Mouse (Mus musculus): ENCODE measurements around the gene Gja10.

Gene Gja10

DNA sequence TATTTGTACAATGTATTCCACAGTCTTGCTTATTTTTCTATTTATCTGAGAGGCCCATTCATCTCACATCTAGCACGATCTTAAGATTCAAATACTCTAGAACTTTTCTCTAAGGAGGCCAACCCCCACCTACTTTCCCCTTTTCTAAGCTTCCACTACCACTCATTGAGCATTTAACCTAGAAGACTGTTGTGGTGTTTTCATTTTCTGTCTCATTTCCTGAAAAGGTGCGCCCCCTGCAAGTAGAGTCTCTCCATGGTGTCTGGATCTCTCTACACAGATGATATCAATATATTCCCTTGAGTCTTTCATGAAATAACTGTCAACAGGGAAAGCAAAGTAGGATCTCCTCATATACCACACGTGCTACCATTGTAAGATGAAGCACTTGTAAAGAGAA lies at the start of gene Gja10:
Gene Gja10 (minus strand): TSS at position 101 of the 400 bp plus-strand sequence.
- DNase-seq: no peak

DNA sequence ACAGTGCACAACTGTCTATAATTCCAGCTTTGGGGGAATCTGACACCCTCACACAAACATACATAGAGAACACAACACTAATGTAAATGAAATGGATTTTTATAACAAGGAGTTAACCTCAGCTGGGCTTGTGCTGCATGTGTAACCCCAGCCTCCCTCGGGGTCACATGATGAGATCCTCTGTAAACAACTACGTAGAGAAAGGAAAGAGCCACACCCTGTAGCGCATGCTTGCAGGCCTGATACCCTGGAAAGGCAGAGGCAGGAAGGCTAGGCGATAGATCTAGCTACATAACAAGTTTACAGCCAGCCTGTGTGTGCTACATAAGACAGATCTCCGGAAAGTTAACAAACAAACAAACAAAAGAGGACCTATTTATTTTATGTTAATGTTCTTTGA lies 49.1 kb upstream of the Gja10 start:
- no peak for DNase-seq

DNA sequence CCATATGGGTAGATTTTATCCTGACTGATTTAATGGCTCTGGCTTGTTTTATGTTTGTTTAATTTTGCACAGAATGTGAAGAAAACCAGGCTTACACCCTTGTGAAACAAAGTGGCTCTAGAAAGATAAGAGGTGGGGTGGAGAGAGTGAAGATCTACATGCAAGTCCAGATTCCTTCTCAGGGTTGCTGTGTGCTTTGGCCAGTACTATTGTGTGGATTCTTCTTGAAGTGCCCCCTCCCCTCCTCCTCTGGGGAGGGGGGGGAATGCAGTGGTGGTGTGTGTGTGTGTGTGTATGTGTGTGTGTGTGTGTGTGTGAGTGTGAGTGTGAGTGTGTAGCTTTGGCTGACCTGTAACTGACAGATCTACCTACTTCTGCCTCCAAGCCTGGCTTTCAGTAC lies 19.1 kb upstream of the Gja10 start:
- DNase-seq: peak; percentile 6

DNA sequence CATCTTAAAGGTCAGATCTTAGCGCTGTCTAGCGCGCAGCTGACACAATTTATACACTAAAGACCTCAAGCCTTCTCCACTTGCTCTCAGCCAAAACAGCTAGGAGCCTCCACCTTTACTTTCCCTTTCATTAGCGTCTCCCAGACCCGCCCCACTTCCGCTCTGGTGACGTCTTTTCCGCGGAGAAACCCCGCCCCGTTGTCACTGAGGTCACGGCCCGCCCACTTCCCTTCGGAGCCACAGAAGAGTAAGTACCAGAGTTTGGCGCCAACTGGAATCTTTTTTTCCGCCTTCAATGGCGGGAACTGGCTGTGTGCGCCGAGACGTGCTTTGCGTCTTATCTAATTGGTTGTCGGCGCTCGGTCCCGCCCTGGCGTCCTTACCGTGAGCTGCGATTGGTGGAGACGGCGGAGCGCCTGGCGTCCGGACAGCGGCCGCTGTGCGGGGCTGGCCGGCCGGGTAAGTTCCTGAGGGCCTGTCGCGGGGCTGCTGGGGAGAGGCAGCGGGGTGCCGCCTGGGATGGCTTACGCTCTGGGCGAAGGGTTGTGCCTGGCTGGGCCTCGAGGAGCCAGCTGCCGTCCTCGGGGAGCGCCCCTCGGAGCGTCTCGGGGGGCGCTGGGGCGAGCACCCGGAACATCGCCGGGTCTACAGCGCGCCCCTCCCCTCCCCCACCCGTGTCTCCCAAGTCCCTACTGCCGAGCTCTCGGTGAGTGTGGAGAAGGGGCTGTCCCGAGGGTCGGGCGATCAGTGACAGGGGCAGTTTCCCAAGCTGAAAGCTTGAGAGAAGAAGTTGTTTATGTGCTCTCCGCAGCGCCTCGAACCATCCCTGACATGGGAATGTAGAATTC lies 12.7 kb upstream of the Gja10 start, which contains the start of gene Casp8ap2:
Gene Casp8ap2 (plus strand): TSS at position 418 of the 848 bp plus-strand sequence.
- peak; percentile 99 for DNase-seq

DNA sequence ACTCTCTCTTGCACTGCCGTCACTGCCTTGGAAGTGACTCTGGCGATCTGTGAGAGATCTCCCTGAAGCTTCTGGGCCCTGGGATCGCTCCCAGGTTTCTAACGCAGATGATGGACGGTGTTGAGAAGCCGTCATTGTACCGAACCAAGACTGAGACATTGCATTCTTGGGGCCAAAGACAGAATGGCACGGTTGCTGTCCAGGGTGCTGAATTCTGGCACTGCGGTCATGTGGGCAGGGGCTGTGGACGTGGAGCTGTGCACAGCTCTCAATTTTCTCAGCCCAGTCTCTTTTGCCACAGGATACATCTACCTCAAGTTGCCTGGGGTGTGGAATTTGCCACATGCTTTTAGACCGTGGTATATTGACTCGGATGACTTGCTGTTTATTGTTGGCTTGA lies 1.4 kb downstream of the Gja10 start:
- peak; percentile 71 for DNase-seq

DNA sequence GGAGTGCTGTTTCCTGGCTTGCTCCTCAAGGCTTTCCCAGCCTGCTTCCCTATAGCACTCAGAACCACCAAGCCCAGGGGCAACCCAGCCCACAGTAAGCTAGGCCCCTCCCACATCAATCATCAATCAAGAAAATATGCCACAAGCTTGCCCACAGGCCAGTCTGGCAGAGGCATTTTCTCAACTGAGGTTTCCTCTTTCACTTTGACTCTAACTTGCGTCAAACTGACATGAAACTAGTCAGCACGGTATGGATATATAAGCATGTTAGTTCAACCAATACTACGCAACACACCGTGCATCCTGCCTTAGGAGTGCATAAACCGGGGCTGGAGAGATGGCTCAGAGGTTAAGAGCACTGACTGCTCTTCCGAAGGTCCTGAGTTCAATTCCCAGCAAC lies 14.3 kb downstream of the Gja10 start:
- no peak for DNase-seq

DNA sequence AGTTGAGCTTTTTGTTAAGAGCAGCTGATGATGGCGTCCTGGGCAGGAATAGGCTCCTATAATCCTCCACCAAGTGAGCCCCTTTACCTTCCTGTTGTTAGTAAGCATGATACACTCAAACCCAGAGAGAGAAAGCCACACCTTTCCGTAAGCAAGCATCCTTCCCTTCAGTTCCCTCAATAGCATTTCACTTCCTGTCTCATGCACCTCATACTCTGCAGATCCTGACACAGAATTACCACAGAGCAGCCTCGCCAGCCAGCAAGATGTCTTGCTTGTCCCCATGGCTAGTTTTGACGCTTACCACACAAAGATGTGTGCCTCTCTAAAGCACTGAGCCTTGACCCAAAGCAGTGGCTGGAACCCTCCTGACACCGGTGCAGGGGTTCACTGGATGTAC lies 15.0 kb downstream of the Gja10 start:
- DNase-seq: no peak

DNA sequence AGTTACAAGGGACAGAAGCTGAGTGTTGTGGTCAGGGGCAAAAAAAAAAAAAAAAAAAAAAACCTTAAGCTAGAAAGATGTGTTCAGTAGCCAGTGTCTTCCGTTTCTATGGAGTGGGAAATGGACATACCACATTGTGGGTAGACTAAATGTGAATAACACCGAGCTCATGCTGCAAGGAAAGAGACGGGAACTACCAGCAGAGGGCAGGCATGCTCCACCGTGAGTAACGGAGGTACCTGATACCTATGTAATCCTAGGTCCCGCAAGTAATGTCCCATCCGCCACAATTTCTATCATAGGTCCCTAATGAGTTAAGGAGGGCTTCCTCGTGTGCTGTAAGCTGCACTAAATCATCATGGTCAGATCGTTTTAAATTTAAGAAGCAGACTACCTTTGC lies 16.0 kb downstream of the Gja10 start:
- DNase-seq: peak; percentile 74

DNA sequence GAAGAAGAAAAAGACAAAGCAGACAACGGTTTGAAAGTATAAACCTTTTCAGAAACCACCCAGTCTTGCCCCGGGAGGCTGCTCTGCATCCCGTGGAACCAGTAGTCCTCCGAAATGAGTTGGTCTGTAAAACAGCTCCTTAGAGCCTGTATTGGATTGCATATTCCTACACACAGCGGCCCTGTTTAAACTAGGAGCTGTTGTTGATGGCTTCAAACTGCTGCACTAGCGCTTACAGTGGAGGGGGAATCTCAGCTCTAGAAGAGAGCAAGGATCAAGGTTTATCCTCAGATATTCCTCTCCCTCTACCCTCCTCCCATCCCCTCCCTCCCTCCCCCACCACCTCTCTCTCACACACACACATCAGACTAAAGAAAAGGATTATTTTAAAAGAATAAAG lies 18.4 kb downstream of the Gja10 start:
- DNase-seq: no peak

DNA sequence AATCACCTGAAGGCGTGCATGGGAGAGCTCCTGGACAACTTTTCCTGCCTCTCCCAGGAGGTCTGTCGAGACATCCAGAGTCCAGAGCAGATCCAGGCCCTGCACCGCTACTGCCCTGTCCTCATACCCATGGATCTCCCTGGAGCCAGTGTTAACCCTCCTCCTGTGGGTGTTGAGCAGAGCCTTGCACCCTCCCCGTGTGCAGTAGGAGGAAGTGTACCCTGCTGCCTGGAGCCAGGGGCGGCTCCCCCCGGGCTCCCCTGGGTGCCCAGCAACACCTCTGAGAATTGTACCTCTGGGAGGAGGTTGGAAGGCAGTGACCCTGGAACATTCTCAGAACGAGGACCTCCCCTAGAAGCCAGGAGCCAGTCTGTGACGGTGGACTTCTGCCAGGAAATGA lies 22.7 kb downstream of the Gja10 start:
- no peak for DNase-seq

DNA sequence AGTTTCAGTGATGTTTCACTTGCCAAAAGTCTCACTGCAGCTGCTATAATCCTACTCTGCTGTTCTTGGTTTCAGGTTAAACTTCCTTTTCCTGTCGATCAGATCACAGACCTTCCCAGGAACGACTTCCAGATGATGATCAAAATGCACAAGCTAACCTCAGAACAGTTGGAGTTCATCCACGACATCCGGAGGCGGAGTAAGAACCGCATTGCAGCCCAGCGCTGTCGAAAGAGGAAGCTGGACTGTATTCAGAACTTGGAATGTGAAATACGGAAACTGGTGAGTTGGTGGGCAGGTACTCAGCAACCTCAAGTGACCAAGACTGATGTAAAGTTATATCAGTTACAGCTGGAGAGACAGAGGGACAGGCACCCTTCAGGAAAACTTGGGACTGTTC lies 27.4 kb downstream of the Gja10 start:
- DNase-seq: peak; percentile 24

DNA sequence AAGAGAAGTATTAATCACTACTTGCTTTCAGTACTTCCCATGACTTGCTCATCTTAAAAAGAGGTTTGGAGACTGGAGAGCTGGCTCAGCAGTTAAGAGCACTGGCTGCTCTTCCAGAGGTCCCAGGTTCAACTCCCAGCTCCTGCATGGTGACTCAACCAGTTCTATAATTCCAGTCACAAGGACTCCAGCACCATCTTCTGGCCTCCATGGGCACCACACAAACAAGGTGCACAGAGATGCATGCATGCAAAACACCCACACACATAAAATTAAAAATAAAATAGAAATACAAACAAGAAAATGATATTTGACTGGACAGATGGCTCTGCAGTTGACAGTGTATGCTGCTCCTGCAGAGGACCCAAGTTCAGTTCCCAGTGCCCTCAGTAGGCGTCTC lies 28.0 kb downstream of the Gja10 start:
- DNase-seq: no peak

DNA sequence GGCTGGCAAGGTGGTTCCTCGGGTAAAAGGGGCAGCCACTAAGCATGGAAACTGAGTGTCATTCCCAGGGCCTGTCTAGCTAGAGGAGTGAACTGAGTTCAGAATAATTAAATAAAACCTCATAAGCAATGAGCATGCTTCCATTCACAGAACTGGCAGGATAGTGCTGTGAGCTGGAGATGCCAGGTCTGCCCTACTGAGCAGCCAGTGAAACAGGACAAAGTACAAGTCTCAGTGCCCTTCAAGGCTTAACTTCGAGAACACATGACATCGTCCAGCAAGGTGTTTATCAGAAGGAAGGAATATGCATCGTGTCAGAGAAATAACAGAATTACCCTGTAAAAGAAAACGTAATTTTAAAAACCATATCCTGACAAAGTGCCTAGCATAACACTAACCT lies 29.0 kb downstream of the Gja10 start:
- no peak for DNase-seq

DNA sequence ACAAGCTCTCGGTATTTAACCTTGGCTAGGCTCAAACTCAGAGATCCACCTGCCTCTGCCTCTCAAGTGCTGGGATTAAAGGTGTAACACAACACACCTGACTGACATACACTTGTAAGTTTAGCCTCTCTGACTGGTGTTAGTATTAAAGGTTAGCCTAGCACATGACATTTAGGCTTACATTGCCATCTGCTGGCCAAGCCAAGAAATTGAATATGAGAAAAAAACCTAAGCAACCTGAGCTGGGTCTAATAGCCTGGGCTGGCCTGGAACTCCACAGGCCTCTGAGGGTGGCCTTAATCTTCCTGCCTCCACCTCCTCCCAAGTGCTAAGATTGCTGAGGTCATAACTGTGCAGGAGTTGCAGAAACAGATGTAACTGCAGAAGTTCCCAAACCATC lies 30.4 kb downstream of the Gja10 start:
- DNase-seq: peak; percentile 61

DNA sequence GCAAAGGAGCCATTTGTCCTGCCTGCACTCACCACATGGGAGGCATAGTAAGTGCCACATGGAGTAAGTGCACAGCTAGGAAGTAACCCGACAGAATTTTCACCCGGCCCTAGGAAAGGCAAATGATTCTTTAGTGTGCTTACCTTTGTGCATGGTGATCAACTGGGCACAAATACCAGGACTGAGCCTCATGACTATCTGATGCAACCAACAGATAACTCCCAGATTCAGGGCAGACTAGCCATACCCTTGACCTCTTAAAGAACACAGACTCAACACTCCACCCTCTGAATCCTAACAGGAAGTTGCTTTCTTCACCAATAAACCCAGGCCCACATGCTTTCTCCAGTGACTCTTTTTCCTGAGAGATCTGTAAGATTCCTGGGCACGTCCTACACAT lies 31.1 kb downstream of the Gja10 start:
- no peak for DNase-seq

DNA sequence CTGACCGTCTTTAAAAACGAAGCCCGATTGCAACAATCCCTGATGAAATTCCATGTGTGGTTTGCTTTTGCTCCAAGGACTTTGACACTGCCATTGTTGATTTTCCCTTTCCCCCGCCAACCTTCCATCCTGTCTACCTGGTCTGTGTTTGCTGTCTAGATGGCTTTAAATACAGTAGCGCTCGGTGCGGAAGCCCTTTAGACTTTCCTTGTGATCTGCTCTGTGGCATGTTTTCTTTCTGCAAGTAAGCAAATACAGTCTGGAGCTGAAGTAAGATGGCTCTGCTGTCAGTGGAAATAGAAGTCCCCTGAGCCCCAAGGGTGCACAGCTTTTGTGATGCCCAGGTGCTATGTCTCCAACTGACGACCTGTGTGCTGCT lies 31.6 kb downstream of the Gja10 start:
- no peak for DNase-seq

DNA sequence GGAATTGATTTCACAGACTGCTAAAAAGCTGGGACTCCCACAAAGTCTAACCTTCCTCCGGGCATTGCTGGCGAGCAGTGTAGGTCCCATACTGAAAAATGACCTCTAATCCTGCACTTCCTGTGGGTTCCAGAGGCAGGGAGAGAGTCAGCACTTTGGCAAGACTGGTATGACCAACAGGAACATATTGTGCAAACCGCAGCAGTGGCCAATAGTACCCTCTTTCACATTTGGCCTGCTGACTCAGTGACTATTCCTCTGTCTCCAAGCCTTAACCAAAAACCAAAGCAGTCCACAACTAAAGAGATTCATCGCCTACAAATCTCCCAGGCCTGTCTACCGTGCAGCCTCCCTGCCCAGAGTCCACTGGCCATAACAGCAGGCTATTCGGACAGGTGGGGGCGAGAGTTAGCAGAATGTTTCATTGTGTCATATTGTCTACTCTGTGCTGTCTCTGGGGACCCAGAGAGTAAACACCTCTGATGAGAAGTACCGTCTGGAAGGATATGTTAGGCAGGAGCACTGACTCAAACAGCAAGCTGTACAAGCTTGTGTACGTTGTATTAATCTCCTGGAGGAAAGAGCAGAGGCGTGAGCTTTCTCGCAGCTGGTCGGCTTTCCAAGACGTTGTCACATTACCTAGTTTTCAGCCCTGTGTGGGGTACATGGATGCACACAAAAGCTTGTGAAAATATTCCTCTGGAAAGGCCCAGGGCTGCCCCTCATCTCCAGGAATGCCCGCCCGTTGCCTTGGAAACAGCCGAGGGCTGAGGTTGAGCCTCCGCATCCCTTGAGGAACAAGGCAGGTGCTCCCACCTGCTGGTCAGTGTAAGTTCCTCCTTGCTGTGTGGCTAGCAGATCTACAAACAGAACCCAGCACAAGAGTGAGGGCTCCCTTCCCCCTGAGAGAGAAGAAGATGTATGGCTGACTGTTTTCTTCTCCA lies 32.3 kb downstream of the Gja10 start:
- DNase-seq: peak; percentile 27

DNA sequence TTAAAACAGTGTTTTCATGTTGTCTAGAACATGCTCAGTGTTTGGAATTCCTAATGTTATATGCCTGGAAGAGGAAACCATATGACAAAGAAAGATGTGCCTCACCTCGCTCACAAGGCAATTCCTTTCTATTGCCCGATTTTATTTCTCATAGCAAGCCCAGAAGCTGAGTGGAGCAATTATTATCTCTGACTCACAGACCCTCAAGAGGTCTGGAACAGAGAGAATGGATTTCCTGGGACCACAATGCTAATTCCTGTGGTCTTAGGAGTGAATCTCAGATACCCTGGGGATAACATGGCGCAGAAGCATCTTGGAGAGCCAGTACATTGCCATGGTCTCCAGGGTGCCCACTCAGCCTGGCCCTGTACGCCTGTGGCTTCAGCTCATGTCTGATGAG lies 33.5 kb downstream of the Gja10 start:
- no peak for DNase-seq

DNA sequence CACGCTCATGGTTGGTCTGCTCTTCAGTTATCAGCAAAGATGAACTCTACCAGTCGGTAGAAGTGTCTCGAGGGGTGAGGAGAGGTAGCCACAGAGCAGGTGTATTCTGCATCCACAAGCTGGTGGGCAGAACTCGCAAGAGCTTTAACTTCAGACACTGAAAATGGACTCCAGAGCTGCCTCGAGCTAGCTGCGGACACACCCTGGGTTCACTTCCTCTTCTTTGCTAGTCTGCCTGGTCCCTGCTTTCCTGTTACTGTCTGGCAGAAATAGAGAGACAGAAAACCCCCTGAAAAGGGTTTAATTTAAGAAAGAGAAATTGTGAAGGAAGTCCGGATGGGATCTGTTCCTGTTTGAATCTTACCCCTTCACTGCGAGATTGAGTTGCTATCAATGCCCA lies 37.6 kb downstream of the Gja10 start:
- no peak for DNase-seq

DNA sequence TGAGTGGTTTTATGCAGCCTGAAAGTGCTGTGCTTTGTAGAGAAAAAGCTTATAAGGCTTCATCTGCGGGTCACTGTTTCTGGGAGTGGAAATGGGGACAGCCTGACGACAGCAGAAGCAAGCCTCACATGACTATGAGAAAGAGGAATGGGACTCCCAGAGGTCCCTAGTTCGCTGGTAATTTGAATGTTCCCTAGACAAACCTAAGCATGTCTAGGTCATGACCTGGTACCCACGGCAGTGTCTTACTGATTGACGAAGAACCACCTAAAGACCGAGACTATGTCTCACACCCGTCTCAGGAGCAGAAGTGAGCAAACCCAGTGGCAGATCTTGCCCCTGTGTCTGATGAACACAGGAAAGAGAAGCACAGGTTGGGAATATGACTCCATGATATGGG lies 38.1 kb downstream of the Gja10 start:
- DNase-seq: no peak

DNA sequence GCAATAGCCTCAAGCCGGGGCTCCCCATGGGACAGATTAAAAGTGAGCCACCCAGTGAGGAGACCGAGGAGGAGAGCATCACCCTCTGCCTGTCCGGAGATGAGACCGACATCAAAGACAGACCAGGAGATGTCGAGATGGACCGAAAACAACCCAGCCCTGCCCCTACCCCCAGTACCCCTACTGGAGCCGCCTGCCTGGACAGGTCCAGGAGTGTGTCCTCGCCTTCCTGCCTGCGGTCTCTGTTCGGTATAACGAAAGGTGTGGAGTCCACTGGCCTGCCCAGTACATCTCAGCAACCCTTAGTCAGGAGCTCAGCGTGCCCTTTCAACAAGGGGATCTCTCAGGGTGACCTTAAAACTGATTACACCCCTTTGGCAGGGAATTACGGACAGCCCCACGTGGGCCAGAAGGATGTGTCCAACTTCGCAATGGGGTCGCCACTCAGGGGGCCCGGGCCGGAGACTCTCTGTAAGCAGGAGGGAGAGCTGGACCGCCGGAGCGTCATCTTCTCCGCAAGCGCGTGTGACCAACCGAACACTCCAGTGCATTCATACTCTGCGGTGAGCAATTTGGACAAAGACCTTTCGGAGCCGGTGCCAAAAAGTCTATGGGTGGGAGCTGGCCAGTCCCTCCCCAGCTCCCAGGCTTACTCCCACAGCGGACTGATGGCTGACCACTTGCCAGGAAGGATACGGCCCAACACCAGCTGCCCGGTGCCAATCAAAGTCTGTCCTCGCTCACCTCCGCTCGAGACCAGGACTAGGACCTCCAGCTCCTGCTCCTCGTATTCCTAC lies 40.0 kb downstream of the Gja10 start:
- DNase-seq: no peak

DNA sequence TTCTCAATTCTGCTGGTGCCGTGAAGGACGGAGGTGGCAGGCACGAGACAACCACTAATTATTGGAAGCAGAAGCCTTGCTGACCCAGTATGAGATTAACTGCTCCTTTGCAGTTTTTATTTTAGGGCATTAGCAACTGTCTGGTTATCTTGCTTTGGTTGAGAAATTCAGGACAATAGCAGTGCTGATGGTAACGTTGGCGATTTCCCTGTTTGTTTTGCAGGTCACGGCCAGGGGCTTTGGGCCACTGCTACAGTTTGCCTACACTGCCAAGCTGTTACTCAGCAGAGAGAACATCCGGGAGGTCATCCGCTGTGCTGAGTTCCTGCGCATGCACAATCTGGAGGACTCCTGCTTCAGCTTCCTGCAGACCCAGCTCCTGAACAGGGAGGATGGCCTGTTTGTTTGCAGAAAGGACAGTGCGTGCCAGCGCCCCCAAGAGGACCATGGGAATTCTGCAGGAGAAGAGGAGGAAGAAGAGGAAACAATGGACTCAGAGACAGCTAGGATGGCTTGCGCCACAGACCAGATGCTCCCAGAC lies 40.9 kb downstream of the Gja10 start:
- peak; percentile 57 for DNase-seq
